Mouse (Mus musculus): Measurements from ENCODE around the gene Morc4. TPM values are rescaled to one million over a fixed set of nuclear protein-coding genes. Genes with fewer than 3 reads are reported as not detected.

The Morc4 gene
- polyA plus RNA-seq, 1 experiment from 2014 or later = 10.9 TPM

GRCm38 (mm10) chrX:139814018-139814635 lies 57.4 kb downstream of the Morc4 start:
- H3K9ac ChIP-seq (replicated peaks; ENCODE audit: low read length) = no peak overlapping the region
- H3K9me3 ChIP-seq (replicated peaks; ENCODE audit: control insufficient read depth, low read length) = no peaks in the 10 kb centered on the region
- no peak overlapping the region for H3K4me3 ChIP-seq (ENCODE audit: low read depth, low read length)
- H3K36me3 ChIP-seq (replicated peaks; ENCODE audit: control insufficient read depth, insufficient read depth, low read depth, low read length) = no peaks in the 10 kb centered on the region
- no peaks in the 10 kb centered on the region for H3K4me1 ChIP-seq (ENCODE audit: control insufficient read depth, insufficient read depth, low read length)
- H3K27me3 ChIP-seq (ENCODE audit: control insufficient read depth, insufficient read depth, low read length) = no peaks in the 10 kb centered on the region
- H3K27ac ChIP-seq (replicated peaks; ENCODE audit: low read depth, low read length) = no peak overlapping the region
- 87% methylated on average over 8 of the region's 8 CpGs for WGBS
- no peak for DNase-seq (ENCODE audit: low spot score)
- ATAC-seq (replicated peaks; ENCODE audit: insufficient number of reproducible peaks, low FRiP score, low TSS enrichment, low read depth) = no peak
- no peak overlapping the region for H3K4me2 ChIP-seq (ENCODE audit: low read depth, low read length)

- DNase-seq (ENCODE audit: low spot score) (no peak), ATAC-seq (replicated peaks; ENCODE audit: insufficient number of reproducible peaks, low FRiP score, low TSS enrichment, low read depth) (no peak)
- Histone ChIP-seq H3K4me3 (ENCODE audit: low read depth, low read length) (no peak overlapping the region), H3K9ac (replicated peaks; ENCODE audit: low read length) (no peak overlapping the region), H3K36me3 (replicated peaks; ENCODE audit: control insufficient read depth, insufficient read depth, low read depth, low read length) (no peaks in the 10 kb centered on the region), H3K27me3 (ENCODE audit: control insufficient read depth, insufficient read depth, low read length) (no peaks in the 10 kb centered on the region), H3K27ac (replicated peaks; ENCODE audit: low read depth, low read length) (no peak overlapping the region), H3K4me1 (ENCODE audit: control insufficient read depth, insufficient read depth, low read length) (no peaks in the 10 kb centered on the region), H3K4me2 (ENCODE audit: low read depth, low read length) (no peak overlapping the region), H3K9me3 (replicated peaks; ENCODE audit: control insufficient read depth, low read length) (no peaks in the 10 kb centered on the region)
- 79% methylated on average over 9 of the region's 9 CpGs for WGBS
These were observed 58.0 kb downstream of the Morc4 start for GRCm38 (mm10) chrX:139813299-139814002.

- 71% methylated on average over 3 of the region's 3 CpGs for WGBS
- Histone ChIP-seq H3K4me1 (ENCODE audit: control insufficient read depth, insufficient read depth, low read length) (no peaks in the 10 kb centered on the region), H3K27me3 (ENCODE audit: control insufficient read depth, insufficient read depth, low read length) (no peaks in the 10 kb centered on the region), H3K4me3 (ENCODE audit: low read depth, low read length) (no peak overlapping the region), H3K4me2 (ENCODE audit: low read depth, low read length) (no peak overlapping the region), H3K9ac (replicated peaks; ENCODE audit: low read length) (no peak overlapping the region), H3K27ac (replicated peaks; ENCODE audit: low read depth, low read length) (no peak overlapping the region), H3K9me3 (replicated peaks; ENCODE audit: control insufficient read depth, low read length) (no peaks in the 10 kb centered on the region), H3K36me3 (replicated peaks; ENCODE audit: control insufficient read depth, insufficient read depth, low read depth, low read length) (no peaks in the 10 kb centered on the region)
- DNase-seq (ENCODE audit: low spot score) (no peak), ATAC-seq (replicated peaks; ENCODE audit: insufficient number of reproducible peaks, low FRiP score, low TSS enrichment, low read depth) (no peak)
These were observed 58.7 kb downstream of the Morc4 start for GRCm38 (mm10) chrX:139812636-139813298.

GRCm38 (mm10) chrX:139808501-139808900 lies 63.0 kb downstream of the Morc4 start:
- Histone ChIP-seq H3K27ac (replicated peaks; ENCODE audit: low read depth, low read length) (no peak overlapping the region), H3K9ac (replicated peaks; ENCODE audit: low read length) (no peak overlapping the region), H3K4me2 (ENCODE audit: low read depth, low read length) (no peak overlapping the region), H3K27me3 (ENCODE audit: control insufficient read depth, insufficient read depth, low read length) (no peaks in the 10 kb centered on the region), H3K4me1 (ENCODE audit: control insufficient read depth, insufficient read depth, low read length) (no peaks in the 10 kb centered on the region), H3K9me3 (replicated peaks; ENCODE audit: control insufficient read depth, low read length) (no peaks in the 10 kb centered on the region), H3K4me3 (ENCODE audit: low read depth, low read length) (no peak overlapping the region), H3K36me3 (replicated peaks; ENCODE audit: control insufficient read depth, insufficient read depth, low read depth, low read length) (no peaks in the 10 kb centered on the region)
- no peak for DNase-seq (ENCODE audit: low spot score)
- ATAC-seq (replicated peaks; ENCODE audit: insufficient number of reproducible peaks, low FRiP score, low TSS enrichment, low read depth) = no peak
- WGBS = 89% methylated on average over 10 of the region's 10 CpGs

- Histone ChIP-seq H3K4me1 (ENCODE audit: control insufficient read depth, insufficient read depth, low read length) (no peaks in the 10 kb centered on the region), H3K27ac (replicated peaks; ENCODE audit: low read depth, low read length) (no peak overlapping the region), H3K4me3 (ENCODE audit: low read depth, low read length) (no peak overlapping the region), H3K9ac (replicated peaks; ENCODE audit: low read length) (no peak overlapping the region), H3K4me2 (ENCODE audit: low read depth, low read length) (no peak overlapping the region), H3K27me3 (ENCODE audit: control insufficient read depth, insufficient read depth, low read length) (no peaks in the 10 kb centered on the region), H3K36me3 (replicated peaks; ENCODE audit: control insufficient read depth, insufficient read depth, low read depth, low read length) (no peaks in the 10 kb centered on the region), H3K9me3 (replicated peaks; ENCODE audit: control insufficient read depth, low read length) (no peaks in the 10 kb centered on the region)
- WGBS = 63% methylated on average over 4 of the region's 4 CpGs
- ATAC-seq (replicated peaks; ENCODE audit: insufficient number of reproducible peaks, low FRiP score, low TSS enrichment, low read depth) = no peak
- DNase-seq (ENCODE audit: low spot score) = no peak
These were observed 63.4 kb downstream of the Morc4 start for GRCm38 (mm10) chrX:139808085-139808484.

GRCm38 (mm10) chrX:139807391-139807790 lies 64.1 kb downstream of the Morc4 start:
- Histone ChIP-seq H3K9ac (replicated peaks; ENCODE audit: low read length) (no peak overlapping the region), H3K27me3 (ENCODE audit: control insufficient read depth, insufficient read depth, low read length) (no peaks in the 10 kb centered on the region), H3K9me3 (replicated peaks; ENCODE audit: control insufficient read depth, low read length) (no peaks in the 10 kb centered on the region), H3K4me2 (ENCODE audit: low read depth, low read length) (no peak overlapping the region), H3K36me3 (replicated peaks; ENCODE audit: control insufficient read depth, insufficient read depth, low read depth, low read length) (no peaks in the 10 kb centered on the region), H3K4me3 (ENCODE audit: low read depth, low read length) (no peak overlapping the region), H3K27ac (replicated peaks; ENCODE audit: low read depth, low read length) (no peak overlapping the region), H3K4me1 (ENCODE audit: control insufficient read depth, insufficient read depth, low read length) (no peaks in the 10 kb centered on the region)
- DNase-seq (ENCODE audit: low spot score) (no peak), ATAC-seq (replicated peaks; ENCODE audit: insufficient number of reproducible peaks, low FRiP score, low TSS enrichment, low read depth) (no peak)
- 46% methylated on average over 2 of the region's 2 CpGs for WGBS

- ATAC-seq (replicated peaks; ENCODE audit: insufficient number of reproducible peaks, low FRiP score, low TSS enrichment, low read depth) = no peak
- no peaks in the 10 kb centered on the region for H3K36me3 ChIP-seq (replicated peaks; ENCODE audit: control insufficient read depth, insufficient read depth, low read depth, low read length)
- no peak for DNase-seq (ENCODE audit: low spot score)
- no peaks in the 10 kb centered on the region for H3K4me1 ChIP-seq (ENCODE audit: control insufficient read depth, insufficient read depth, low read length)
- no peak overlapping the region for H3K4me2 ChIP-seq (ENCODE audit: low read depth, low read length)
- WGBS = 90% methylated on average over 4 of the region's 4 CpGs
- H3K9ac ChIP-seq (replicated peaks; ENCODE audit: low read length) = no peak overlapping the region
- H3K9me3 ChIP-seq (replicated peaks; ENCODE audit: control insufficient read depth, low read length) = no peaks in the 10 kb centered on the region
- H3K4me3 ChIP-seq (ENCODE audit: low read depth, low read length) = no peak overlapping the region
- H3K27ac ChIP-seq (replicated peaks; ENCODE audit: low read depth, low read length) = no peak overlapping the region
- H3K27me3 ChIP-seq (ENCODE audit: control insufficient read depth, insufficient read depth, low read length) = no peaks in the 10 kb centered on the region
These were observed 65.6 kb downstream of the Morc4 start for GRCm38 (mm10) chrX:139805918-139806317.

- H3K9ac ChIP-seq (replicated peaks; ENCODE audit: low read length) = no peak overlapping the region
- H3K36me3 ChIP-seq (replicated peaks; ENCODE audit: control insufficient read depth, insufficient read depth, low read depth, low read length) = no peaks in the 10 kb centered on the region
- 83% methylated on average over 2 of the region's 2 CpGs for WGBS
- no peaks in the 10 kb centered on the region for H3K9me3 ChIP-seq (replicated peaks; ENCODE audit: control insufficient read depth, low read length)
- no peak overlapping the region for H3K4me2 ChIP-seq (ENCODE audit: low read depth, low read length)
- ATAC-seq (replicated peaks; ENCODE audit: insufficient number of reproducible peaks, low FRiP score, low TSS enrichment, low read depth) = no peak
- DNase-seq (ENCODE audit: low spot score) = no peak
- no peak overlapping the region for H3K27ac ChIP-seq (replicated peaks; ENCODE audit: low read depth, low read length)
- H3K4me3 ChIP-seq (ENCODE audit: low read depth, low read length) = no peak overlapping the region
- no peaks in the 10 kb centered on the region for H3K27me3 ChIP-seq (ENCODE audit: control insufficient read depth, insufficient read depth, low read length)
- no peaks in the 10 kb centered on the region for H3K4me1 ChIP-seq (ENCODE audit: control insufficient read depth, insufficient read depth, low read length)
These were observed 68.4 kb downstream of the Morc4 start for GRCm38 (mm10) chrX:139803028-139803427.
